Mouse (Mus musculus) midbrain, embryonic 11.5 days (tissue): ENCODE measurements around the gene Medag. TPM values are rescaled to one million over a fixed set of nuclear protein-coding genes. Genes with fewer than 3 reads are reported as not detected.
A peak's percentile ranks its signal among the peaks of the same experiment; 100 is the strongest.

Experiments used
- ATAC-seq: fragments of 200-750 bp; cut with Nextera tagmentation; 2 replicates; pipeline ENCODE4 v1.8.0; 2017; ENCODE audit warnings: moderate TSS enrichment, moderate library complexity; ENCODE audit not compliant: low FRiP score
- DNase-seq: peaks from one replicate; pipeline ENCODE4 v3.0.0; 2015; ENCODE audit warnings: low spot score; ENCODE audit errors: missing footprints
- H3K27ac ChIP-seq: fragments of 300-500 bp; sonication (generic); 2 replicates; pipeline ENCODE4 v1.5.1; 2014; ENCODE audit warnings: low read depth, low read length
- H3K27me3 ChIP-seq: fragments of 300-500 bp; sonication (generic); 2 replicates; pipeline ENCODE4 v1.6.1; 2014; ENCODE audit warnings: mild to moderate bottlenecking, low read length, moderate library complexity, mixed read lengths; ENCODE audit not compliant: control insufficient read depth, insufficient read depth
- H3K36me3 ChIP-seq: fragments of 300-500 bp; sonication (generic); 2 replicates; pipeline ENCODE4 v1.6.1; 2014; ENCODE audit warnings: mild to moderate bottlenecking, low read length, moderate library complexity, mixed read lengths; ENCODE audit not compliant: control insufficient read depth, insufficient read depth
- H3K4me1 ChIP-seq: fragments of 300-500 bp; sonication (generic); 2 replicates; pipeline ENCODE4 v1.6.1; 2014; ENCODE audit warnings: low read length; ENCODE audit not compliant: control insufficient read depth, insufficient read depth
- H3K4me2 ChIP-seq: fragments of 300-500 bp; sonication (generic); 2 replicates; pipeline ENCODE4 v1.6.1; 2014; ENCODE audit warnings: mild to moderate bottlenecking, moderate library complexity
- H3K4me3 ChIP-seq: fragments of 300-500 bp; sonication (generic); 2 replicates; pipeline ENCODE4 v1.5.1; 2014; ENCODE audit warnings: low read depth, low read length
- H3K9ac ChIP-seq: fragments of 300-500 bp; sonication (generic); 2 replicates; pipeline ENCODE4 v1.6.1; 2014; ENCODE audit warnings: low read length
- H3K9me3 ChIP-seq: fragments of 300-500 bp; sonication (generic); 2 replicates; pipeline ENCODE4 v1.6.1; 2016; ENCODE audit warnings: low read length; ENCODE audit not compliant: control insufficient read depth
- WGBS: fragments of 180-500 bp; shearing (Covaris S2); extraction: QIAGEN DNeasy Blood & Tissue Kit; methylation state at CpG from one replicate; pipeline ENCODE4 v1.1.7; 2014; 5-methylcytosine and 5-hydroxymethylcytosine counted together
- polyA plus RNA-seq: library from polyadenylated mRNA; unstranded; fragments of >200 nt; fragmentation: Nextera tagmentation; extraction: Ambion mirVana; gene quantifications from 2 replicates; pipeline ENCODE4 v1.2.1, GENCODE M21; 2014

The Medag gene
- polyA plus RNA-seq, 1 experiment from 2014 or later, result 0.66 TPM

DNA sequence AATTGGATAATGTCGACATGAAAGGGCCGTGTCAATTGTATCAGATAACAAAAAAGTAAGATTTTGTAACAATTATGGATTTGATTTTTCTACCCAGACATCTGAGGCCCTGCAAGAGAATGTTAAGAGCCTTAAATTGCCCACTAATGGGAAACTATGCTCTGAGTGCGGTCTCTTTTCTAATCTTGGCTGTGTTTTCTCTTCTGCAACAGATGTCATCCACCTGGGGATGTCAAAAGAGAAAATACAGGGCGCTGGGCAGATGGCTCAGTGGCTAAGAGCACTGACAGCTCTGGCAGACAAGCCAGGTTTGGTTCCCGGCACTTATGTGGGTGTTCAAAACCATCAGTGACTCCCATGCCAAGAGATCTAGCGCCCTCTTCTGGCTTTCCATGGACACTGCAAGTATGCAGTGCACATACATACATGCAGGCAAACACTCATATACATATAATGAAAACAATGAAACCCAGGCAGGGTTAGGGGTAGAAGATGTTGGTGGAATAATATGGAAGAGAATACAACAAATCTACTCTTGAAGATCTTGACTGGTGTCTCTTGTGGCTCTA is 19.0 kb upstream of the Medag start:
- WGBS, result 83% methylated on average over 6 of the region's 6 CpGs
- H3K4me3 ChIP-seq, result no peak overlapping the region
- DNase-seq (no peak), ATAC-seq (no peak)
- H3K4me2 ChIP-seq, result no peak overlapping the region
- H3K27me3 ChIP-seq, result no peaks in the 10 kb centered on the region
- no peaks in the 10 kb centered on the region for H3K9me3 ChIP-seq
- no peak overlapping the region for H3K27ac ChIP-seq
- H3K36me3 ChIP-seq, result no peaks in the 10 kb centered on the region
- H3K4me1 ChIP-seq, result no peaks in the 10 kb centered on the region
- H3K9ac ChIP-seq, result no peak overlapping the region

DNA sequence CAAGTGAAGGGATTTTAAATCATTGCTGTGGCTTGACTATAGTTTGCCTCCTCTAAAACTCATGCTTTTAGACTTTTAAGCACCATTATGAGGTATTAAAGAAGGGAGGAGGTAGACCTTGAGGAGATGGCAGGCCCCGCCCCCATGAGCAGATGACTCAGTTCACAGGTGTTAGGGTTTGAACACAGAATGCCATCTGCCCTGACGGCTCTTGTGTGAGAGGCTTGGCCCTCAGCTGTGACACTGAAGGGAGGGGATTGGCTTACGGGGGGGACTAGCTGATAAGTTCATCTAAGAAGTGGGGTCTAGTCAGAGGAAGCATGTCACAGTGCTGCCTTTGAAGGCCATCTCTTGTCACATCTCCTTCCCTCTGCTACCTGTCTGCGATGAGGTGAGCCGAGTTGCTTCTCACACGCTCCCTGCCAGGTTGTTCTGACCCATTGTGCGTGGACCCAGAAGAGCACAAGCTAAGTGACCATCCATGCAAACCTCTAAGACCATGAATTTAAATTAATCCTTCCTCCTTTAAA is 10.0 kb upstream of the Medag start:
- no peaks in the 10 kb centered on the region for H3K36me3 ChIP-seq
- 91% methylated on average over 7 of the region's 7 CpGs for WGBS
- DNase-seq (no peak), ATAC-seq (no peak)
- H3K27ac ChIP-seq, result no peak overlapping the region
- H3K27me3 ChIP-seq, result no peaks in the 10 kb centered on the region
- peaks cover 2% of the 10 kb centered on the region; the same call in 1 of the 2 replicates for H3K9me3 ChIP-seq
- H3K4me1 ChIP-seq, result no peaks in the 10 kb centered on the region
- no peak overlapping the region for H3K4me2 ChIP-seq
- H3K4me3 ChIP-seq, result no peak overlapping the region
- H3K9ac ChIP-seq, result no peak overlapping the region

DNA sequence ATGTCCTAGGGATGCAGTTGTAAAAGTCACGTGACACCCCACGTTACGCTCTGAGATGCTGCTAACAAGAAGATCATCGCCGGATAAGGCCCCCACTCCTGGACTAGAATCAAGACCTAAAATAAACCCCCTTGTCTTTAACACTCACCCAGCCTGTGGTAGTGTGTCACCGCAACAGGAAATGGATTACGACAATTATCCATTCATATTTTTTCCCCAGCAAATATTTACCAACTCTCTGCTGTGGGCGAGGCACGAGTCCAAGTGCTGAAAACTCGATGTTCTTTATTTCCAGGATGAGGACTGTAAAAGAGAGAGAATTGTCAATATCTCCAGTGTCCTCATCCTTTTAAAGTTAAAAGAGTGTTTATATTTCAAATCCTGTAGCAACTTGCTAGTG is 9.5 kb upstream of the Medag start:
- H3K4me3 ChIP-seq, result no peak overlapping the region
- peaks cover 2% of the 10 kb centered on the region; the same call in 1 of the 2 replicates for H3K9me3 ChIP-seq
- 91% methylated on average over 10 of the region's 10 CpGs for WGBS
- H3K27me3 ChIP-seq, result no peaks in the 10 kb centered on the region
- H3K4me1 ChIP-seq, result no peaks in the 10 kb centered on the region
- H3K9ac ChIP-seq, result no peak overlapping the region
- no peak overlapping the region for H3K4me2 ChIP-seq
- no peak overlapping the region for H3K27ac ChIP-seq
- no peaks in the 10 kb centered on the region for H3K36me3 ChIP-seq
- no peak for DNase-seq
- ATAC-seq, result no peak

DNA sequence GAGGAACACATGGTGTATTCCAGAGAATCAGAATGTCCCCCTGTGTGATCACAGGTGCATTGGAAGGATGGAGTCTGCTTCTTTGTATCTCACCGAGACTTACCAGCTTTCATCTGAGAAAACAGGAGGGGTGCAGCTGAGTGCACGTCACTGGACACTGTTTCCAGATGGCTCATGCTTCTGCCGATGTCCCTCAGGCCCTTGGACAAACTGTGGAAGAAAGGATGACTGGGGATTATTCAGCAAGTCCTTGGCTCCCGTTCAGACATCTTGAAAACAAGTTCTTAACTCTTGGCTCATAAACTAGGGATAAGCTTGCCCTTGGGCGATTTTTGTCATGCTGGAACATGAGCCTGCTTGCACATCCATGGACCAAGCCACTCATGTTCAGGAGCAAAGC is 8.2 kb upstream of the Medag start:
- H3K36me3 ChIP-seq, result no peaks in the 10 kb centered on the region
- no peak overlapping the region for H3K4me2 ChIP-seq
- H3K27me3 ChIP-seq, result no peaks in the 10 kb centered on the region
- H3K9ac ChIP-seq, result no peak overlapping the region
- no peak overlapping the region for H3K27ac ChIP-seq
- DNase-seq, result no peak
- WGBS, result 81% methylated on average over 5 of the region's 5 CpGs
- H3K9me3 ChIP-seq, result peaks cover 2% of the 10 kb centered on the region; the same call in 1 of the 2 replicates
- no peak overlapping the region for H3K4me3 ChIP-seq
- ATAC-seq, result no peak
- H3K4me1 ChIP-seq, result no peaks in the 10 kb centered on the region

DNA sequence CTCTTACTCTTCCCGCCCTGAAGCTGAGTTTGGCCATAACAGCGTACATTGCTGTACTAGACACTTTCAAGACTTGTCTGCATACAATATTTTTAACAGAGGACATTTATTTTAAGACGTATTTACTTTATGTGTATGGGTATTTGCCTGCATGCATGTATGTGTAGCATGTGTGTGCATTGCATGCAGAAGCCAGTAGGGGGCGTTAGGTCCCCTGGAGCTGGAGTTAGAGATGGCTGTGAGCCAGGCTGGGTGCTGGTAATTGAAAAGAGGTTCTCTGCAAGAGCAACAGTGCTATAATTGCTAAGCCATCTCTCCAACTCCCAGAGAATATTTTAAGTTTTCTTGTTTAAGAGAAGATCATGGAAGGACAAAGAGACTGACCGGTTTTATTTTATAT is 6.8 kb upstream of the Medag start:
- H3K4me2 ChIP-seq, result no peak overlapping the region
- H3K27ac ChIP-seq, result no peak overlapping the region
- no peak overlapping the region for H3K4me3 ChIP-seq
- H3K9me3 ChIP-seq, result peaks cover 2% of the 10 kb centered on the region; the same call in 1 of the 2 replicates
- no peaks in the 10 kb centered on the region for H3K4me1 ChIP-seq
- no peaks in the 10 kb centered on the region for H3K27me3 ChIP-seq
- DNase-seq (no peak), ATAC-seq (no peak)
- no peaks in the 10 kb centered on the region for H3K36me3 ChIP-seq
- H3K9ac ChIP-seq, result no peak overlapping the region
- WGBS, result 79% methylated on average over 5 of the region's 5 CpGs

DNA sequence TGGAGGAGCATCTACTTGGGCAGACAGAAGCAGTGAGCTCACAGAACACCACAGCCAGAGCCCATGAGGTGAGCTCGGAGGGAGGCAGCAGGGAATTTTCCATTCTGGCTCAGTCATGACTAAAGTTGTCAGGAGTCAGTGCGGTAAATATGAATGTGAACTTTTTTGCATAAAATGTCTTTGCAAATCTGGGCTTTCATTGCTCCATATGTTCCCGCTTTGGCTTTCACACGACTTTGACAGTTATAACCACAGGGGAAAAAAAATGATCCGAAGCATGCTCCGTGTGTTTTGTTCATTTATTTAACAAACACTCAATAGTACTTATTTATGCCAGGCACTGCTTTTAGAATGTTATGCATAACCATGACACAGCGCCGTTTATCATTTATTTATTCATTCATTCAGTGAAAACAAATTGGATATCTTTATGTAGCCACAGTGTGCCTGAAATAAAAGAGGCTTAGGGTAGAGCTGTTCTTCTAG is 4.7 kb upstream of the Medag start:
- H3K4me1 ChIP-seq, result peaks cover 6% of the 10 kb centered on the region
- no peak overlapping the region for H3K4me2 ChIP-seq
- DNase-seq, result no peak
- ATAC-seq, result no peak
- no peak overlapping the region for H3K9ac ChIP-seq
- H3K27me3 ChIP-seq, result no peaks in the 10 kb centered on the region
- H3K9me3 ChIP-seq, result peaks cover 2% of the 10 kb centered on the region; the same call in 1 of the 2 replicates
- 92% methylated on average over 8 of the region's 8 CpGs for whole genome bisulfite sequencing
- H3K27ac ChIP-seq, result no peak overlapping the region
- no peak overlapping the region for H3K4me3 ChIP-seq
- no peaks in the 10 kb centered on the region for H3K36me3 ChIP-seq

DNA sequence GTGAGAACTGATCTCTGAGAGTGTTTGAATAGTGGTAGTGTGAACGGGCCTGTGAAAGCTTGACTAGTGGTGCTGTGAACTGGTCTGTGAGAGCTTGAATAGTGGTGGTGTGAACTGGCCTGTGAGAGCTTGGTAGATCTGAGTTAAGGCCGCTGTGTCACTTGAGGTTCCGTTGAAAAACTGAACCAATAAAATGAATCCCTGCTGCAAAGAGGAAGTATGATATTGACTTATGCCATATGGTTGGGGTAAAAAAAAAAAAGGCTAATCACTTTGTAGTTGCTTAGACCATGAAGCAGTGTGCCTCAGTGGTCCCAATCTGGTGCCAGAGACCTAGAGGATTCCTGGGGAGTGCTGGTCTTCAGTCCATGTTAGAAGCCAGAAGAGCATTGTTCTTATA is 2.0 kb upstream of the Medag start:
- Histone ChIP-seq H3K9ac (no peak overlapping the region), H3K4me1 (peaks cover 11% of the 10 kb centered on the region)
- 92% methylated on average over 3 of the region's 3 CpGs for WGBS

DNA sequence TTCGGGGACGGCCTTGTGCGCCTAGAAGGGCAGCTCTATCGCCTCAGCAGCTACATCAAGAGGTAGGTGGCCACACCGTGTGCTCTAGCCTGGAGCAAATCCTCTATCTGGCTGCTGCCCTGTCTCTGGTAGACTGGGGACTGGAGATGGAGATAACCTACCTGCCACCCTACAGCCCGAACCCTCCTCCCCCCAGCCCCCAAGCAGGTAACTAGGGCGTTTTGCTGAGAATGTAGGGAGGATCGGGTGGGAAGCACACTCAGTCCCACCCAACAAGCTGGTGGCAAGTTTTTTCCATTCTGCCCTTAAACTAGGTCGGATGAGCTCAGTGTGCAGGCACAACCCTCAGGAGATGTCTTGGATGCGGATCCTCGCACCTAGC is 636 bp downstream of the Medag start:
- peak overlapping the region; percentile 56 for H3K4me2 ChIP-seq
- WGBS, result 35% methylated on average over 11 of the region's 11 CpGs
- peak; percentile 90 for DNase-seq
- H3K4me1 ChIP-seq, result peaks cover 11% of the 10 kb centered on the region
- peak; percentile 51; the same call in 1 of the 2 replicates for ATAC-seq
- H3K27ac ChIP-seq, result no peak overlapping the region
- peak overlapping the region; percentile 27 for H3K4me3 ChIP-seq
- H3K36me3 ChIP-seq, result no peaks in the 10 kb centered on the region
- H3K9ac ChIP-seq, result peak overlapping the region; percentile 63
- H3K9me3 ChIP-seq, result no peaks in the 10 kb centered on the region
- peaks cover 9% of the 10 kb centered on the region for H3K27me3 ChIP-seq

More for the DNA sequence above, 2.0 kb upstream of the Medag start:
- Histone ChIP-seq H3K27ac (no peak overlapping the region), H3K4me3 (no peak overlapping the region), H3K27me3 (peaks cover 9% of the 10 kb centered on the region), H3K4me2 (no peak overlapping the region), H3K9me3 (no peaks in the 10 kb centered on the region), H3K36me3 (no peaks in the 10 kb centered on the region)
- DNase-seq (no peak), ATAC-seq (no peak)

DNA sequence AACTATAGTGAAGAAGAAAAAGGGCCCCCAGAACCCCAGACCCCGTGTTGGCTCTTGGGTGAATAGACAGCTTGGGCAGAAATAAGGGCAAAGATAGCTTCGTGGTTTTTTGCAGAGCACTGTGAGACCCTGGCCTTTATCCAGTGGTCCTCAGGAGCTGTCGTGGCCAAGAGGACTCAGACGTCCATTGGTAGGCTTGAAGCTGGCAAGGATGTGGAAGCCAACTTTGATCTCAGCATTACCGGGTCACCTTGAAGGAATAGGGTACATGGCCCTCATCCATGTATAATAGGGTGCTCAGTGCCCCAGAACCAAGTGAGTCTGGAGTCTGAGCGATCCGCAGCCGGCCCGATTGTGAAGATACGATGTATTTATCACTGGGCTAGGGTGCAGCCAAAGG is 1.1 kb downstream of the Medag start:
- Histone ChIP-seq H3K9me3 (no peaks in the 10 kb centered on the region), H3K36me3 (no peaks in the 10 kb centered on the region), H3K27ac (no peak overlapping the region), H3K9ac (no peak overlapping the region), H3K27me3 (peaks cover 9% of the 10 kb centered on the region), H3K4me2 (no peak overlapping the region), H3K4me1 (peaks cover 11% of the 10 kb centered on the region), H3K4me3 (no peak overlapping the region)
- WGBS, result 89% methylated on average over 10 of the region's 10 CpGs
- DNase-seq, result no peak
- ATAC-seq, result no peak
